Mouse (Mus musculus): ENCODE measurements at regions not wholly inside any gene's neighbourhood (a gene's known extent, or its start where the extent isn't known, plus 50 kb on each side); places are given as distances from the start of the nearest gene placed in this dataset.

- 53% methylated on average over 4 of the region's 4 CpGs for WGBS
- no peak for ATAC-seq
- H3K36me3 ChIP-seq (ENCODE audit: control insufficient read depth, insufficient read depth) = no peaks in the 10 kb centered on the region
- H3K9me3 ChIP-seq (ENCODE audit: control insufficient read depth) = no peaks in the 10 kb centered on the region
- no peak overlapping the region for H3K9ac ChIP-seq (ENCODE audit: low read depth, low read length)
- no peak for TF ChIP-seq CTCF (IDR thresholded peaks at IDR 0.05; ENCODE audit: low read depth)
- no peaks in the 10 kb centered on the region for H3K4me1 ChIP-seq (replicated peaks; ENCODE audit: control insufficient read depth, insufficient read depth, low read length)
- H3K27ac ChIP-seq (ENCODE audit: low read depth, low read length) = no peak overlapping the region
- H3K4me3 ChIP-seq (ENCODE audit: low read depth, low read length) = no peak overlapping the region
- H3K27me3 ChIP-seq (replicated peaks; ENCODE audit: control insufficient read depth, insufficient read depth, low read length) = no peaks in the 10 kb centered on the region
- no peak overlapping the region for H3K4me2 ChIP-seq (replicated peaks; ENCODE audit: low read depth)
These were observed 94.1 kb upstream of the Vgll3 start for GRCm38 (mm10) chr16:65720953-65721352.

GRCm38 (mm10) chr16:65725559-65726269 lies 89.3 kb upstream of the Vgll3 start:
- Histone ChIP-seq H3K27ac (ENCODE audit: low read depth, low read length) (no peak overlapping the region), H3K36me3 (ENCODE audit: control insufficient read depth, insufficient read depth) (no peaks in the 10 kb centered on the region), H3K4me1 (replicated peaks; ENCODE audit: control insufficient read depth, insufficient read depth, low read length) (no peaks in the 10 kb centered on the region), H3K9ac (ENCODE audit: low read depth, low read length) (no peak overlapping the region), H3K9me3 (ENCODE audit: control insufficient read depth) (no peaks in the 10 kb centered on the region), H3K4me3 (ENCODE audit: low read depth, low read length) (no peak overlapping the region), H3K27me3 (replicated peaks; ENCODE audit: control insufficient read depth, insufficient read depth, low read length) (no peaks in the 10 kb centered on the region), H3K4me2 (replicated peaks; ENCODE audit: low read depth) (no peak overlapping the region)
- 77% methylated on average over 5 of the region's 5 CpGs for WGBS
- ATAC-seq = no peak
- TF ChIP-seq CTCF (IDR thresholded peaks at IDR 0.05; ENCODE audit: low read depth) = no peak

GRCm38 (mm10) chr16:65726289-65726688 lies 88.8 kb upstream of the Vgll3 start:
- no peaks in the 10 kb centered on the region for H3K4me1 ChIP-seq (replicated peaks; ENCODE audit: control insufficient read depth, insufficient read depth, low read length)
- H3K4me2 ChIP-seq (replicated peaks; ENCODE audit: low read depth) = no peak overlapping the region
- ATAC-seq = no peak
- no peak overlapping the region for H3K27ac ChIP-seq (ENCODE audit: low read depth, low read length)
- H3K9me3 ChIP-seq (ENCODE audit: control insufficient read depth) = no peaks in the 10 kb centered on the region
- 68% methylated on average over 3 of the region's 3 CpGs for WGBS
- H3K9ac ChIP-seq (ENCODE audit: low read depth, low read length) = no peak overlapping the region
- H3K4me3 ChIP-seq (ENCODE audit: low read depth, low read length) = no peak overlapping the region
- TF ChIP-seq CTCF (IDR thresholded peaks at IDR 0.05; ENCODE audit: low read depth) = no peak
- H3K36me3 ChIP-seq (ENCODE audit: control insufficient read depth, insufficient read depth) = no peaks in the 10 kb centered on the region
- H3K27me3 ChIP-seq (replicated peaks; ENCODE audit: control insufficient read depth, insufficient read depth, low read length) = no peaks in the 10 kb centered on the region

- Histone ChIP-seq H3K4me2 (replicated peaks; ENCODE audit: low read depth) (no peak overlapping the region), H3K4me3 (ENCODE audit: low read depth, low read length) (no peak overlapping the region), H3K9ac (ENCODE audit: low read depth, low read length) (no peak overlapping the region), H3K4me1 (replicated peaks; ENCODE audit: control insufficient read depth, insufficient read depth, low read length) (no peaks in the 10 kb centered on the region), H3K27me3 (replicated peaks; ENCODE audit: control insufficient read depth, insufficient read depth, low read length) (no peaks in the 10 kb centered on the region), H3K9me3 (ENCODE audit: control insufficient read depth) (no peaks in the 10 kb centered on the region), H3K27ac (ENCODE audit: low read depth, low read length) (no peak overlapping the region), H3K36me3 (ENCODE audit: control insufficient read depth, insufficient read depth) (no peaks in the 10 kb centered on the region)
- TF ChIP-seq CTCF (IDR thresholded peaks at IDR 0.05; ENCODE audit: low read depth) = no peak
- ATAC-seq = no peak
- WGBS = 51% methylated on average over 4 of the region's 4 CpGs
These were observed 85.7 kb upstream of the Vgll3 start for GRCm38 (mm10) chr16:65729322-65729721.

GRCm38 (mm10) chr16:65739652-65740051 lies 75.4 kb upstream of the Vgll3 start:
- Histone ChIP-seq H3K9me3 (ENCODE audit: control insufficient read depth) (no peaks in the 10 kb centered on the region), H3K27me3 (replicated peaks; ENCODE audit: control insufficient read depth, insufficient read depth, low read length) (no peaks in the 10 kb centered on the region), H3K4me1 (replicated peaks; ENCODE audit: control insufficient read depth, insufficient read depth, low read length) (no peaks in the 10 kb centered on the region), H3K4me3 (ENCODE audit: low read depth, low read length) (no peak overlapping the region), H3K9ac (ENCODE audit: low read depth, low read length) (no peak overlapping the region), H3K4me2 (replicated peaks; ENCODE audit: low read depth) (no peak overlapping the region), H3K27ac (ENCODE audit: low read depth, low read length) (no peak overlapping the region), H3K36me3 (ENCODE audit: control insufficient read depth, insufficient read depth) (no peaks in the 10 kb centered on the region)
- ATAC-seq = no peak
- no peak for TF ChIP-seq CTCF (IDR thresholded peaks at IDR 0.05; ENCODE audit: low read depth)
- WGBS = 82% methylated on average over 3 of the region's 3 CpGs

GRCm38 (mm10) chr16:65742951-65743350 lies 72.1 kb upstream of the Vgll3 start:
- ATAC-seq = no peak
- Histone ChIP-seq H3K9me3 (ENCODE audit: control insufficient read depth) (no peaks in the 10 kb centered on the region), H3K27ac (ENCODE audit: low read depth, low read length) (no peak overlapping the region), H3K27me3 (replicated peaks; ENCODE audit: control insufficient read depth, insufficient read depth, low read length) (no peaks in the 10 kb centered on the region), H3K4me2 (replicated peaks; ENCODE audit: low read depth) (no peak overlapping the region), H3K4me1 (replicated peaks; ENCODE audit: control insufficient read depth, insufficient read depth, low read length) (no peaks in the 10 kb centered on the region), H3K9ac (ENCODE audit: low read depth, low read length) (no peak overlapping the region), H3K4me3 (ENCODE audit: low read depth, low read length) (no peak overlapping the region), H3K36me3 (ENCODE audit: control insufficient read depth, insufficient read depth) (no peaks in the 10 kb centered on the region)
- TF ChIP-seq CTCF (IDR thresholded peaks at IDR 0.05; ENCODE audit: low read depth) = no peak

- H3K4me2 ChIP-seq (replicated peaks; ENCODE audit: low read depth) = no peak overlapping the region
- H3K9me3 ChIP-seq (ENCODE audit: control insufficient read depth) = no peaks in the 10 kb centered on the region
- no peak overlapping the region for H3K4me3 ChIP-seq (ENCODE audit: low read depth, low read length)
- WGBS = 41% methylated on average over 2 of the region's 2 CpGs
- no peaks in the 10 kb centered on the region for H3K4me1 ChIP-seq (replicated peaks; ENCODE audit: control insufficient read depth, insufficient read depth, low read length)
- H3K36me3 ChIP-seq (ENCODE audit: control insufficient read depth, insufficient read depth) = no peaks in the 10 kb centered on the region
- H3K9ac ChIP-seq (ENCODE audit: low read depth, low read length) = no peak overlapping the region
- ATAC-seq = no peak
- no peak for TF ChIP-seq CTCF (IDR thresholded peaks at IDR 0.05; ENCODE audit: low read depth)
- H3K27me3 ChIP-seq (replicated peaks; ENCODE audit: control insufficient read depth, insufficient read depth, low read length) = no peaks in the 10 kb centered on the region
- H3K27ac ChIP-seq (ENCODE audit: low read depth, low read length) = no peak overlapping the region
These were observed 59.4 kb upstream of the Vgll3 start for GRCm38 (mm10) chr16:65755667-65756066.

Data from intestine, postnatal 0 days (tissue).